Mouse (Mus musculus) heart, embryonic 12.5 days (tissue): Measurements from ENCODE around the gene 7530416G11Rik. TPM values are rescaled to one million over a fixed set of nuclear protein-coding genes. Genes with fewer than 3 reads are reported as not detected.

Source experiments
- ATAC-seq: fragments of 200-750 bp; cut with Nextera tagmentation; 2 replicates; pipeline ENCODE4 v1.8.0; 2017; ENCODE audit warnings: moderate TSS enrichment, moderate library complexity; ENCODE audit not compliant: insufficient number of reproducible peaks, low FRiP score
- H3K27ac ChIP-seq: fragments of 300-500 bp; sonication (generic); 2 replicates; pipeline ENCODE4 v1.5.1; 2016; ENCODE audit warnings: mild to moderate bottlenecking, moderate library complexity; ENCODE audit not compliant: poor library complexity, severe bottlenecking
- H3K27me3 ChIP-seq: fragments of 300-500 bp; sonication (generic); replicated peaks from 2 replicates; pipeline ENCODE4 v1.6.1; 2016; ENCODE audit warnings: mild to moderate bottlenecking, moderate library complexity
- H3K36me3 ChIP-seq: fragments of 300-500 bp; sonication (generic); 2 replicates; pipeline ENCODE4 v1.6.1; 2016; ENCODE audit warnings: mild to moderate bottlenecking, moderate library complexity
- H3K4me1 ChIP-seq: fragments of 300-500 bp; sonication (generic); replicated peaks from 2 replicates; pipeline ENCODE4 v1.6.1; 2016; ENCODE audit warnings: mild to moderate bottlenecking
- H3K4me2 ChIP-seq: fragments of 300-500 bp; sonication (generic); 2 replicates; pipeline ENCODE4 v1.6.1; 2016; ENCODE audit warnings: mild to moderate bottlenecking, moderate library complexity
- H3K4me3 ChIP-seq: fragments of 300-500 bp; sonication (generic); 2 replicates; pipeline ENCODE4 v1.5.1; 2016; ENCODE audit warnings: mild to moderate bottlenecking
- H3K9ac ChIP-seq: fragments of 300-500 bp; sonication (generic); 2 replicates; pipeline ENCODE4 v1.6.1; 2016; ENCODE audit warnings: mild to moderate bottlenecking, moderate library complexity
- H3K9me3 ChIP-seq: fragments of 300-500 bp; sonication (generic); replicated peaks from 2 replicates; pipeline ENCODE4 v1.6.1; 2016; ENCODE audit warnings: mild to moderate bottlenecking, moderate library complexity
- WGBS: fragments of 180-500 bp; shearing (Covaris S2); methylation state at CpG from one replicate; pipeline ENCODE4 v1.1.7; 2016; 5-methylcytosine and 5-hydroxymethylcytosine counted together
- polyA plus RNA-seq: library from polyadenylated mRNA; unstranded; fragments of >200 nt; fragmentation: Nextera tagmentation; extraction: Ambion mirVana; gene quantifications from 2 replicates; pipeline ENCODE4 v1.2.1, GENCODE M21; 2016

Gene 7530416G11Rik
- polyA plus RNA-seq, 1 experiment from 2014 or later, result not detected

GRCm38 (mm10) chr15:85519438-85519837, 16.4 kb upstream of the 7530416G11Rik start:
- Histone ChIP-seq H3K27ac (no peak overlapping the region), H3K27me3 (peaks cover 29% of the 10 kb centered on the region), H3K4me1 (peaks cover 11% of the 10 kb centered on the region), H3K4me2 (no peak overlapping the region), H3K9ac (no peak overlapping the region), H3K4me3 (no peak overlapping the region), H3K9me3 (no peaks in the 10 kb centered on the region), H3K36me3 (no peaks in the 10 kb centered on the region)
- 66% methylated on average over 4 of the region's 4 CpGs for WGBS
- ATAC-seq, result no peak

GRCm38 (mm10) chr15:85507370-85508014, 4.5 kb upstream of the 7530416G11Rik start:
- no peak overlapping the region for H3K4me2 ChIP-seq
- H3K27ac ChIP-seq, result no peak overlapping the region
- H3K9ac ChIP-seq, result no peak overlapping the region
- ATAC-seq, result no peak
- H3K4me3 ChIP-seq, result no peak overlapping the region
- H3K9me3 ChIP-seq, result no peaks in the 10 kb centered on the region
- 83% methylated on average over 32 of the region's 32 CpGs for WGBS
- H3K36me3 ChIP-seq, result no peaks in the 10 kb centered on the region
- peaks cover 8% of the 10 kb centered on the region; the same call in 1 of the 2 replicates for H3K4me1 ChIP-seq
- H3K27me3 ChIP-seq, result peaks cover 25% of the 10 kb centered on the region; the same call in 1 of the 2 replicates

DNA sequence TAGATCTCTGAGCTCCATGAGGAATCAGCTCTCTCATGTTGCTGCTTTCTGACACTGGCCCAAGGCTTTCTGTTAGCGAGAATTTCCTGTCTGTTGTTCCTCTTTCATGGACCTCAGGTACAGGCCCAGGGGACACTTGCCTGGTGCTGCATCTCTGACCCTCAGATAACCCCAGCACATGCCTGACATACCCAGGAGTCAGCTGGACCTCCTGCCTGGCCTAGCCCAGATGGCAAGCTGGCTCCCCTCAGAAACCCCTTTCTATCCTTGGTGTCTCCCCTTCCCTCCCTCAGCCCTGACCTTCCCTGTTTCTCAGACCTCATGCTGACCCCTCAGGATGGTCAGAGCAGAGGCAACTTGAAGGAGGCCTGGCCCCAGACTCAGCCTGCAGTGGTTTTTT, 3.7 kb upstream of the 7530416G11Rik start:
- Histone ChIP-seq H3K27ac (no peak overlapping the region), H3K27me3 (peaks cover 29% of the 10 kb centered on the region; the same call in 1 of the 2 replicates), H3K4me1 (peaks cover 8% of the 10 kb centered on the region; the same call in 1 of the 2 replicates), H3K9me3 (no peaks in the 10 kb centered on the region), H3K36me3 (no peaks in the 10 kb centered on the region), H3K9ac (no peak overlapping the region), H3K4me3 (no peak overlapping the region), H3K4me2 (no peak overlapping the region)
- no peak for ATAC-seq
- WGBS, result 39% methylated on average over 1 of the region's 1 CpGs

GRCm38 (mm10) chr15:85505118-85505925, 2.3 kb upstream of the 7530416G11Rik start:
- Histone ChIP-seq H3K4me1 (peaks cover 8% of the 10 kb centered on the region; the same call in 1 of the 2 replicates), H3K4me2 (no peak overlapping the region), H3K9me3 (no peaks in the 10 kb centered on the region), H3K27me3 (peaks cover 29% of the 10 kb centered on the region; the same call in 1 of the 2 replicates), H3K9ac (no peak overlapping the region), H3K27ac (no peak overlapping the region), H3K4me3 (no peak overlapping the region), H3K36me3 (no peaks in the 10 kb centered on the region)
- WGBS, result 43% methylated on average over 14 of the region's 14 CpGs
- no peak for ATAC-seq

DNA sequence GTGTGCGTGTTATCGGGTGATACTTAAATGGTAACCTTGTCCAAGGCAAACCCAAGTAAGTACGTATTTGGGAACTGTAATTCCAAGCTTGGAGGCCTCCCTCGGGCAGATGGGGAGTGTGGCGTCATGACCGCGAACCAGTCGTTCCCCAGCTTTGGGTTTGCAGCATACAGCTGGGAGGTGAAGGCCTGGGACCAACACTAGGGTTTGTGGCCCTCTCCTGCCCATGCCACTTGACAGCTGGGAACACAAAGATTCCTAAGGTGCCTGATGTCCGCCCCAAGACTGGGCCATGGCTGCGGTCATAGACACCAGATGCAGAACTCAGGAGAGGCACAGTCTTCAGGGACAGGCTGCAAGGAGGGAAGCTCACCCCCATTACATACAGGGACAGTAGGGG, 2.8 kb downstream of the 7530416G11Rik start:
- H3K27ac ChIP-seq, result no peak overlapping the region
- no peak for ATAC-seq
- peaks cover 67% of the 10 kb centered on the region for H3K27me3 ChIP-seq
- H3K4me1 ChIP-seq, result no peaks in the 10 kb centered on the region
- H3K4me3 ChIP-seq, result no peak overlapping the region
- H3K9me3 ChIP-seq, result no peaks in the 10 kb centered on the region
- H3K9ac ChIP-seq, result no peak overlapping the region
- H3K4me2 ChIP-seq, result no peak overlapping the region
- 78% methylated on average over 10 of the region's 10 CpGs for WGBS
- no peaks in the 10 kb centered on the region for H3K36me3 ChIP-seq

- Histone ChIP-seq H3K36me3 (no peaks in the 10 kb centered on the region), H3K27me3 (peaks cover 75% of the 10 kb centered on the region), H3K4me1 (no peaks in the 10 kb centered on the region), H3K27ac (no peak overlapping the region), H3K4me3 (no peak overlapping the region), H3K9ac (no peak overlapping the region), H3K9me3 (no peaks in the 10 kb centered on the region), H3K4me2 (no peak overlapping the region)
- WGBS, result 64% methylated on average over 10 of the region's 10 CpGs
- no peak for ATAC-seq
Measured at GRCm38 (mm10) chr15:85497981-85498475, 5.0 kb downstream of the 7530416G11Rik start.

DNA sequence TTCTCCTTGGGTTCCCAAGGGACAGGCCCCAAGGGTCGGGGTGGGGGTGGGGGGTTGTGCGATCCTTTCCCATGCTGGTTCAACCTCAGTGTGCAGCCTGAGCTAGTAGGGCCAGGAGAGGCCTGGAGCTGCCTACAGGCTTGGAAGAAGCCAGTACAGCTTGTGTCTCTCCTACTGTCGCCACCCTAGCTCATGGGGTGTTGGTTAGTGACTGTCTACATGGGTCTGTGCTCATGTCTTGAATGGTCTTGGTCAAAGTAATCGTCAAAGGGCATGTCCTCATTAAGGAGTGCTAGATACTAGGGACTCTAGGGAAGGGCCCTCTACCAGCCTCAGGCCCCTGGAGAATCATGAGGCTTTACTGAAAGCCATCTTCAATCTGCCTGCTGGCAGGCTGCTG, 5.5 kb downstream of the 7530416G11Rik start:
- Histone ChIP-seq H3K4me3 (no peak overlapping the region), H3K9ac (no peak overlapping the region), H3K9me3 (no peaks in the 10 kb centered on the region), H3K27me3 (peaks cover 72% of the 10 kb centered on the region), H3K36me3 (no peaks in the 10 kb centered on the region), H3K27ac (no peak overlapping the region), H3K4me1 (no peaks in the 10 kb centered on the region), H3K4me2 (no peak overlapping the region)
- no peak for ATAC-seq
- WGBS, result 79% methylated on average over 4 of the region's 4 CpGs

DNA sequence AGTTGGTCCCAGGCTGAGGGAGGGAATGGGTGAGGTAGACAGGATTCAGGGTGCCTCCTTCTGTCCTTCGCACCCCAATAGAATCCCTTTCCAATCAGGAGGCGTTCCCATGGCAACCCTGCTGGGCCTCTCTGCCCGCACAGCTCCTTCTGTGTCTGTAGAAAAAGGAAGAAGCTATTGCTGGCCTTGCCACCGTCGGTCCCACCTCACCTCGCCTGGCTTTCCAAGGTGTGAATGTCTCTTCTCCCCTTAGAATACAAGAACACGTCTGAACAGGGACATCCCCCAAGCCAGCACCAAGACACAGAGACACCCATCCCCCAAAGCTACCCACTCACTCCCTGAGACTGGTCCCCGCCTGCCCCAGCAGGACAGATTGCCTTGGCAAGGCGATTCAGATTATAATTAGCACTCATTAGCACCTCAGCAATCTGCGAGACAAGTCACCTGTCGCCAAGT, 8.8 kb downstream of the 7530416G11Rik start:
- no peaks in the 10 kb centered on the region for H3K9me3 ChIP-seq
- no peak overlapping the region for H3K4me3 ChIP-seq
- no peak overlapping the region for H3K4me2 ChIP-seq
- no peak overlapping the region for H3K27ac ChIP-seq
- ATAC-seq, result no peak
- H3K9ac ChIP-seq, result no peak overlapping the region
- no peaks in the 10 kb centered on the region for H3K36me3 ChIP-seq
- peaks cover 87% of the 10 kb centered on the region for H3K27me3 ChIP-seq
- no peaks in the 10 kb centered on the region for H3K4me1 ChIP-seq
- 6% methylated on average over 11 of the region's 11 CpGs for WGBS

GRCm38 (mm10) chr15:85489751-85490150, 13.3 kb downstream of the 7530416G11Rik start:
- Histone ChIP-seq H3K27me3 (peaks cover 58% of the 10 kb centered on the region), H3K4me2 (no peak overlapping the region), H3K9ac (no peak overlapping the region), H3K4me1 (no peaks in the 10 kb centered on the region), H3K4me3 (no peak overlapping the region), H3K36me3 (no peaks in the 10 kb centered on the region), H3K9me3 (peaks cover 2% of the 10 kb centered on the region; the same call in 1 of the 2 replicates), H3K27ac (no peak overlapping the region)
- 75% methylated on average over 7 of the region's 7 CpGs for WGBS
- ATAC-seq, result no peak

DNA sequence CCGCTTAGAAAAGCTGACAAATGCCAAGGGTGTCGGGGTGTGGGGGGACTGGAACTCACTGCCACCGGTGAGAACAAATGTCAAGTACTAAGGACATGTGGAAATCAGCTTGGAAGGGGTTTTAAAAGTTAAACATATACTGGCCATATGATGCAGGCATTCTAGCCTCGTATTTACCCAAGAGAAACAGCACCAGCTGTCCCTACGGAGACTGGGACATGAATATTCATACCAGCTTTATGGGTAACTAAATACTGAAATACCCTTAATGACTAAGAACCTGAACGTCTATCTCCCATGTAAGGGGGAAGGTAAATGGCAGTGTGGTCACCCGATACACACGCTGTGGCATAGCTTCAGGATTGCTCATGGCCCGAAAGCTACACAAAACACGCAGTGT, 14.1 kb downstream of the 7530416G11Rik start:
- Histone ChIP-seq H3K9ac (no peak overlapping the region), H3K27ac (no peak overlapping the region), H3K9me3 (peaks cover 2% of the 10 kb centered on the region; the same call in 1 of the 2 replicates), H3K4me3 (no peak overlapping the region), H3K4me1 (no peaks in the 10 kb centered on the region), H3K36me3 (no peaks in the 10 kb centered on the region), H3K4me2 (no peak overlapping the region), H3K27me3 (peaks cover 54% of the 10 kb centered on the region)
- no peak for ATAC-seq
- WGBS, result 82% methylated on average over 10 of the region's 10 CpGs

GRCm38 (mm10) chr15:85480630-85481029, 22.4 kb downstream of the 7530416G11Rik start:
- Histone ChIP-seq H3K9ac (no peak overlapping the region), H3K4me3 (no peak overlapping the region), H3K27ac (no peak overlapping the region), H3K27me3 (peaks cover 57% of the 10 kb centered on the region), H3K4me2 (no peak overlapping the region), H3K4me1 (no peaks in the 10 kb centered on the region), H3K9me3 (no peaks in the 10 kb centered on the region), H3K36me3 (no peaks in the 10 kb centered on the region)
- WGBS, result 34% methylated on average over 3 of the region's 3 CpGs
- no peak; the same call in 1 of the 2 replicates for ATAC-seq
